Mouse (Mus musculus): ENCODE results near the gene Hspbp1.

Gene Hspbp1

GRCm38 (mm10) chr7:4668506-4668905, 16.4 kb downstream of the Hspbp1 start:
- DNase-seq (ENCODE audit: low spot score in 2 of 2), result no peak

GRCm38 (mm10) chr7:4666871-4667270, 18.0 kb downstream of the Hspbp1 start:
- DNase-seq (ENCODE audit: low spot score in 2 of 2), result no peak

- no peak for DNase-seq (ENCODE audit: low spot score in 2 of 2)
These were observed 21.1 kb downstream of the Hspbp1 start for GRCm38 (mm10) chr7:4663742-4664141.

- DNase-seq (ENCODE audit: low spot score in 2 of 2), result no peak
These were observed 21.7 kb downstream of the Hspbp1 start for GRCm38 (mm10) chr7:4663179-4663578.

GRCm38 (mm10) chr7:4659911-4660443, 24.9 kb downstream of the Hspbp1 start:
- DNase-seq (ENCODE audit: low spot score in 2 of 2), result no peak

GRCm38 (mm10) chr7:4658912-4659551, 25.8 kb downstream of the Hspbp1 start, which contains the start of gene Ppp6r1:
Ppp6r1 (minus strand) TSS chr7:4659019.
- peak; percentile 97 to 98 for DNase-seq (ENCODE audit: low spot score in 2 of 2)

DNA sequence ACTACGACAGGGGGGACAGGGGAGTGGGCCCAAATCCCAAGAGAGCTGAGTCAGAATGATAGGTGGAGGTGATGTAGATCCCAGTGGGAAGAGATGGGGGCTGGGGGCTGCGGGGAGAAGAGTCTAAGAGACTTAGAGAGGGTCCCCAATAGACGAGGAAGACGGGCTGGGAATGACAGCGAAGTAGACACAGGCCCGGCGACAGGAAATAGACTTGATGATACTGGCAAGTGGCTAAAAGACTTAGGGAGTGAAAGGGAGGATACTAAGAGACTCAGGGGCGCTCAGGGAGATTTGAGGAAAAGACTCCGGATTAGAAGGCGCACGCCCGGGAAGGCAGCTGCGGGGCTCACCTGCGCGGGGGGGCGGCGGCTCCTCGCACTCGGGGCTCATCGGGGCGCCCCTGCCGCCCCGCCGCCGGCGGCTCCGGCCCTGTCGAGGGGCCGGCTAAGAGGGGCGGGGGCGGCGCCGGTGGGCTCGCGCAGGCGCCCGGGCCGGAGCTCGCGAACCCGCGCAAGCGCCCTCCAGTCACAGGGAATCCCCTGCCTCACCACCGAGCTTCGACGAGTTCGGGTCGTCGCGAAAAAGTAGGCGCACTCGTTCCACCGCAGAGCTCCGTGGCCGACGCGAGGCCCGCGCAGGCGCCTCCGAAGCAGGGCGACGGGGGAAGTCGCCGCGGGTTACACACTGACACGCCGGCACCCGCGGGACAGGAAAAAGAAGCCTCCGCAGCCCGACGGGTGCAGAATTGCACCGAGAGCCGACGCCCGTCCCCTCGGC, 26.6 kb downstream of the Hspbp1 start:
- DNase-seq (ENCODE audit: low spot score in 2 of 2), result peak in 1 of 2 experiments; percentile 34

DNA sequence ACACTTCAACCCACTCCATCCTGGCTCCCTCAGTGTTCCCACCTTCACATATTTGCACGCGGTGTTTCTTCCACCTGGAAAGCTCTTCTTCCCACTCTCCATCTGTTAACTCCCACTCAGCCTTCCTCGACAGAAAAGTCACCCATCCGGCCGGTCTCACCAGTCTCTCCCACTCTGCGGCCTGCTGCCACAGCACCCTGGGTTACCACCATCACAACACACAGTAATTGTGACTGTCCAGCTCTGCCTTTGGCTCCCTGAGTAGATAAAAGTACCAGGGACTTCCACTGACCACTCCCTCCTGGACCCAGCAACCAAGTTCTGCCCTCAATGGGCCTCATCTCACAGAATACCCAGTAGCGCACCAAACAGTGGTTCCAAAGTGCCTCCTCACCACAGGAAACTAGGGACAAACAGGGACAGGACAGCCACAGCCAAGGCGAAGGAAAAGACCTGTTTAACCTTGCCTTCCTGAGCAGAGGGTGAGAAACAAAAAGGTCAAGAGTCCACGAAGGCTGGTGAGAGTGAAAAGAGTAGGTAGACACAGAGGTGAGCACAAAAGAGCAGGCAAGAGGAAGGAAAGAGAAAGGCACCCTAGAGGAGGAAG, 27.2 kb downstream of the Hspbp1 start:
- peak; percentile 71 to 73 for DNase-seq (ENCODE audit: low spot score in 2 of 2)

- no peak for DNase-seq (ENCODE audit: low spot score in 2 of 2)
These were observed 28.1 kb downstream of the Hspbp1 start for GRCm38 (mm10) chr7:4656818-4657217.

GRCm38 (mm10) chr7:4655916-4656315, 29.0 kb downstream of the Hspbp1 start:
- no peak for DNase-seq (ENCODE audit: low spot score in 2 of 2)

DNA sequence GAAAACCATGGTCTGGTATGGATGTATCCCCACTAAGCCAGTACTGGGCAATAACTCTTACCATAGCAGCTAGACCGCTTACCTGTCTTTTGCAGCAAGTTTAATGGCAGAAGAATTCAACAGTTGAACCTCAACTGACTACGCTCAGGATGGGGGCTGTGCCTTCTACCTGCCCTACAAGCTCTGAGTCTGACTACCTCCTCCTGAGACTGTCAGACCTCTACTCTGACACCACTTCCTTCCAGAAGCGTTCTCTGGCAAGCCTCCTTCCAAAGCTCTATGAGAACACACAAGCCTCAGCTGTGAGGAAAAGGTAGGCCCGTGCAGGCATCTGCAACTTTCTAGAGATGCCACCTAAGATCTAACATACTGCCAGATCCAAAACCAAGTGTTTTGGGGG, 29.5 kb downstream of the Hspbp1 start:
- DNase-seq (ENCODE audit: low spot score in 2 of 2), result no peak

DNA sequence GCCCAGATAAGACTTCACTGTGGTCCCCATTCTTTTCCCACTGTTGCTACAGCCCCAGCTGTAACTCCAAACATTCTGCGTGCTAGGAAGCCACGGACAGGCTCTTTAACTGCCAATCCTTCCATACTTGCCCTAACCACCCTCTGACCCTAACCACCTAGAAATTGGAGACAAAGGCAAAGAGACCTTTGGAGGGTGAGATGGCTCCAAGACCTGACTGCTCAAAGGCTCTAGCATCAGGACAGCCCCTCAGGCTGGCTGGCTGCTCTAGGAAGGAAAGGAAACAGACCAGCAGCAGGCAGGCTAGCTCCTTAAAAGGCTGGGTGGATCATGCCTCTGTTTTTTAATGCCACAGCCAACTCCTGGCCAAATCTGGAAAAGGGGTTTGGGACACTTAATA, 30.6 kb downstream of the Hspbp1 start:
- DNase-seq (ENCODE audit: low spot score in 2 of 2), result no peak

GRCm38 (mm10) chr7:4653780-4654179, 31.1 kb downstream of the Hspbp1 start:
- DNase-seq (ENCODE audit: low spot score in 2 of 2), result peak; percentile 29 to 51

DNA sequence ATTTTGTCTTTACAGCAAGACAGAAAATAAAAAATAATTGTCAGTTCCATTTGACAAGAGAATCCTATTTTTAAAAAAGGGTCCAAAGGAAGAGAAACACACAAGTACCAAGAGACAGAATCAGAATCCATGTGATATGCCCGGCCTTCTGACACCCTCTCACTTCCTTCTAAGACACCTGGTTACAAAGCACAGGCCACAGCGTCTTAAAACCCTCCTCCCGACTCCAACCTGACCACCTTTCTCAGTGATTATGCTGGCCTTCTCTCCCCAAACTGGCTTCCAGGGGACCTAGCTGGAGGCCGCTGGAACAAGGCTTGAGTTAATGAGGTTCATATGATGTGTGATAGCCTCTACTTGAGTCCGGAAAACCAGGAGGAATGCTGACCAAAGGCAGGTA, 31.5 kb downstream of the Hspbp1 start:
- DNase-seq (ENCODE audit: low spot score in 2 of 2), result no peak

- DNase-seq (ENCODE audit: low spot score in 2 of 2), result no peak
These were observed 32.1 kb downstream of the Hspbp1 start for GRCm38 (mm10) chr7:4652726-4653125.

DNA sequence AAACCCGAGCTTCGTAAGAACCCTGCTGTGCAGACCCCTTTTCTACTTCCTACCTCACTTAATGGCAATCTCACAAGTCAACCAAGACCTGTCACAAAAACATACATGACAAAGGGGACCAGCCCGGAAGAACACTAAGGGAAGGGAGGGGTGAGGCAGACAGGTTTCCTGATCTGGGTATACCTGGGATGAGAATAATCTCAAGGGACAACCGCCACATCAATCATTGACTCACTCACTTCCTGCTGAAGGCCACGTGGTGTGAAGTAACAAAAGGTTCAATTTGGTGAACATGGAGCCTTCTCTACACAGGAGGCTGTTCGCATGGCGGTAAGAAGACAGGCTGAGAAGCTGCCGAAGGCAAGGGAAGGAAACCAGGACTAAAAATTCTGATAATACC, 33.3 kb downstream of the Hspbp1 start:
- DNase-seq (ENCODE audit: low spot score in 2 of 2), result no peak

- no peak for DNase-seq (ENCODE audit: low spot score in 2 of 2)
These were observed 36.9 kb downstream of the Hspbp1 start for GRCm38 (mm10) chr7:4647992-4648391.

DNA sequence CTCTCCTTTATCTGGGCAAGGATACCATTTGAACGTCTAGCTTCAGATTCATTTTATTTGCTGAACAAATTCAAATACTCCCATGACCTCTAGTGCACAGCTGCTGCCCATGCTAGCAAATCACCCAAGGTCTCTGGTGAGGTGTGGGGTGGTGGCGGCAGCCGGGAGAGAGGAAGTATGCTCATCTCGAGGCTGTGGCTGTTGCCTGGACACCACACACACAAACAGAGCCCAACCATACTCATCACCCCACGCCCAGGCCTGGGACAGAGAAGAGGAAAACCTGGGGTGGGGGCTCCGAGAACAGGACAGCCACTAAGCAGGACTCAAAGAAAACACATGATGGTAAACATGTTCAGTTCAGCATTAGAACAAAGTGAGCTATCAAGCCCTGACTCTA, 37.6 kb downstream of the Hspbp1 start:
- no peak for DNase-seq (ENCODE audit: low spot score in 2 of 2)

GRCm38 (mm10) chr7:4646806-4647205, 38.1 kb downstream of the Hspbp1 start:
- no peak for DNase-seq (ENCODE audit: low spot score in 2 of 2)

DNA sequence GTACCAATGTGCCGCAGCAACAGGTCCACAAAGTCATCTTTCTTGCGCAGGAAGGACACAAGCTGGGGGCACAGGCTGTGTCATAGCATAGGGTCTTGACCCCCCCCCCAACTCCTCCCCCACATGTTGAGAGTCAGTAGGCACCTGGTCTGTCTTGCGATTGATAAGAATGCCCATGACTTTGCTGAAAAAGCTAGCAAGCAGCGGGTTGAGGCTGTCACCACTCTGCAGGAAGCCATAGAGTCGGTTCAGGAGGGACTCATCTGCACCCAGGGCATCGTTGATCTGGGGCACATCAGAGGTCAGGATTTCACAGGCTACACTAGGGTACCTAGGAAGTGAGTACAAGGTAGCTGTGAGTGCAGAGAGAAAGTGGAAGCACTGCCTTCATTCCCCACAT, 41.6 kb downstream of the Hspbp1 start:
- no peak for DNase-seq (ENCODE audit: low spot score in 2 of 2)

GRCm38 (mm10) chr7:4641956-4642355, 42.9 kb downstream of the Hspbp1 start:
- no peak for DNase-seq (ENCODE audit: low spot score in 2 of 2)

DNA sequence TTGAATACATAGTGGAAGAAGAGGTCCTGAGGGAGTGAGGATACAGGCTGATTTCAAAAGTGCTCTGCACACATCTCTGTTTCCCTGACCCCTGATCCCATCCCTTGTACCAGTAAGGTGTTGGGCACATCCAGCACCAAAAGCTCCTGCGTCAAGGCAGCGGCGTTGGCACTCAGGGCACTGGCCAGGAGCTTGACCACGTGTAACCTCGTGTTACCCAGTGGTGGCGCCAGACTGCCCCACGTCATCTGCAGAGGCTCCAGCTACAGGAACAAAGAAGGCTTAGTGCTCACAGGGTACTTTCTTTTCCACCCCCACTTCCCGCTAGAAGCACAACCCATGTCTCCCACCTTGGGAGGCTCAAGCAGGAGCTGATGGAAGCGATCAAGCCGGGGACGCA, 43.7 kb downstream of the Hspbp1 start:
- DNase-seq (ENCODE audit: low spot score in 2 of 2), result no peak

GRCm38 (mm10) chr7:4636179-4636578, 48.7 kb downstream of the Hspbp1 start:
- no peak for DNase-seq (ENCODE audit: low spot score in 2 of 2)

Measured in right cerebral cortex, adult 2 months (tissue).